Mouse (Mus musculus) hindbrain, postnatal 0 days (tissue): ENCODE results near the gene Fam114a2. TPM values are rescaled to one million over a fixed set of nuclear protein-coding genes. Genes with fewer than 3 reads are reported as not detected.
A peak's percentile ranks its signal among the peaks of the same experiment; 100 is the strongest.

Experiments used
- ATAC-seq: fragments of 200-750 bp; cut with Nextera tagmentation; 2 replicates; pipeline ENCODE4 v1.8.0; 2017; ENCODE audit warnings: mild to moderate bottlenecking, moderate TSS enrichment, moderate library complexity
- DNase-seq: peaks from one replicate; pipeline ENCODE4 v3.0.0-alpha.2; 2015; ENCODE audit warnings: low spot score
- H3K27ac ChIP-seq: fragments of 300-500 bp; sonication (generic); 2 replicates; pipeline ENCODE4 v1.5.1; 2014; ENCODE audit warnings: mild to moderate bottlenecking
- H3K27me3 ChIP-seq: fragments of 300-500 bp; sonication (generic); 2 replicates; pipeline ENCODE4 v1.6.1; 2014; ENCODE audit warnings: low read length, mixed read lengths; ENCODE audit not compliant: insufficient read depth
- H3K36me3 ChIP-seq: fragments of 300-500 bp; sonication (generic); 2 replicates; pipeline ENCODE4 v1.6.1; 2014; ENCODE audit warnings: low read length, mixed read lengths; ENCODE audit not compliant: insufficient read depth
- H3K4me1 ChIP-seq: fragments of 300-500 bp; sonication (generic); 2 replicates; pipeline ENCODE4 v1.6.1; 2014; ENCODE audit warnings: antibody characterized with exemption, low read length, mixed read lengths; ENCODE audit not compliant: insufficient read depth
- H3K4me2 ChIP-seq: fragments of 300-500 bp; sonication (generic); 2 replicates; pipeline ENCODE4 v1.6.1; 2014; ENCODE audit warnings: low read depth, mild to moderate bottlenecking, low read length, moderate library complexity, mixed read lengths
- H3K4me3 ChIP-seq: fragments of 300-500 bp; sonication (generic); 2 replicates; pipeline ENCODE4 v1.5.1; 2014; ENCODE audit warnings: low read length
- H3K9ac ChIP-seq: fragments of 300-500 bp; sonication (generic); replicated peaks from 2 replicates; pipeline ENCODE4 v1.6.1; 2014; ENCODE audit warnings: mild to moderate bottlenecking, low read length, moderate library complexity, mixed read lengths
- H3K9me3 ChIP-seq: fragments of 300-500 bp; sonication (generic); 2 replicates; pipeline ENCODE4 v1.6.1; 2016; ENCODE audit warnings: low read length, mixed read lengths
- CTCF ChIP-seq: IDR thresholded peaks from 2 replicates; pipeline ENCODE4 v1.5.1; 2016; ENCODE audit warnings: antibody characterized with exemption, control low read depth, low read depth
- WGBS: fragments of 180-500 bp; shearing (Covaris S2); extraction: QIAGEN DNeasy Blood & Tissue Kit; methylation state at CpG from one replicate; pipeline ENCODE4 v1.1.7; 2014; 5-methylcytosine and 5-hydroxymethylcytosine counted together
- polyA plus RNA-seq: library from polyadenylated mRNA; unstranded; fragments of >200 nt; fragmentation: Nextera tagmentation; extraction: Ambion mirVana; gene quantifications from 2 replicates; pipeline ENCODE4 v1.2.1, GENCODE M21; 2015
- total RNA-seq: library from RNA; depleted of rRNA; stranded (reverse); fragments of >200 nt; gene quantifications from 2 replicates; pipeline ENCODE4 v1.2.3, GENCODE M21; 2014

The Fam114a2 gene
- total and polyA plus RNA-seq, 2 experiments from 2014 or later: 28.9 to 51.2 TPM

- H3K9ac ChIP-seq: no peak overlapping the region
- no peak overlapping the region for H3K4me2 ChIP-seq
- DNase-seq (no peak), ATAC-seq (no peak)
- H3K4me1 ChIP-seq: peaks cover 9% of the 10 kb centered on the region; the same call in 1 of the 2 replicates
- WGBS: 98% methylated on average over 2 of the region's 2 CpGs
- peak; percentile 55 for TF ChIP-seq CTCF
- H3K9me3 ChIP-seq: no peaks in the 10 kb centered on the region
- H3K27me3 ChIP-seq: no peaks in the 10 kb centered on the region
- no peaks in the 10 kb centered on the region for H3K36me3 ChIP-seq
- H3K27ac ChIP-seq: no peak overlapping the region
- H3K4me3 ChIP-seq: no peak overlapping the region
Measured at GRCm38 (mm10) chr11:57550230-57550629, 31.8 kb upstream of the Fam114a2 start.

- ATAC-seq (peak; percentile 72), DNase-seq (peak; percentile 90)
- Histone ChIP-seq H3K27ac (no peak overlapping the region), H3K36me3 (no peaks in the 10 kb centered on the region), H3K9me3 (no peaks in the 10 kb centered on the region), H3K4me2 (peak overlapping the region; percentile 31), H3K27me3 (no peaks in the 10 kb centered on the region), H3K9ac (no peak overlapping the region), H3K4me1 (peaks cover 9% of the 10 kb centered on the region; the same call in 1 of the 2 replicates), H3K4me3 (no peak overlapping the region)
- peak; percentile 99 for TF ChIP-seq CTCF
- WGBS: 16% methylated on average over 18 of the region's 18 CpGs
Measured at GRCm38 (mm10) chr11:57548618-57549550, 30.5 kb upstream of the Fam114a2 start.

- H3K36me3 ChIP-seq: no peaks in the 10 kb centered on the region
- no peaks in the 10 kb centered on the region for H3K9me3 ChIP-seq
- no peak overlapping the region for H3K4me2 ChIP-seq
- DNase-seq: no peak
- H3K4me3 ChIP-seq: no peak overlapping the region
- 72% methylated on average over 2 of the region's 2 CpGs for WGBS
- no peaks in the 10 kb centered on the region for H3K27me3 ChIP-seq
- no peak overlapping the region for H3K9ac ChIP-seq
- H3K4me1 ChIP-seq: no peaks in the 10 kb centered on the region
- TF ChIP-seq CTCF: no peak
- no peak for ATAC-seq
- H3K27ac ChIP-seq: no peak overlapping the region
Measured at GRCm38 (mm10) chr11:57540681-57541080, 22.3 kb upstream of the Fam114a2 start.

- Histone ChIP-seq H3K9me3 (no peaks in the 10 kb centered on the region), H3K36me3 (no peaks in the 10 kb centered on the region), H3K27ac (no peak overlapping the region), H3K4me2 (no peak overlapping the region), H3K9ac (no peak overlapping the region), H3K4me1 (no peaks in the 10 kb centered on the region), H3K27me3 (no peaks in the 10 kb centered on the region), H3K4me3 (no peak overlapping the region)
- DNase-seq (no peak), ATAC-seq (no peak)
- WGBS: 69% methylated on average over 5 of the region's 5 CpGs
- no peak; the same call in 1 of the 2 replicates for TF ChIP-seq CTCF
Measured at GRCm38 (mm10) chr11:57539841-57540418, 21.5 kb upstream of the Fam114a2 start.

GRCm38 (mm10) chr11:57535912-57536311, 17.5 kb upstream of the Fam114a2 start:
- no peaks in the 10 kb centered on the region for H3K27me3 ChIP-seq
- no peak for DNase-seq
- H3K4me3 ChIP-seq: no peak overlapping the region
- peaks cover 10% of the 10 kb centered on the region; the same call in 1 of the 2 replicates for H3K4me1 ChIP-seq
- no peaks in the 10 kb centered on the region for H3K9me3 ChIP-seq
- H3K4me2 ChIP-seq: no peak overlapping the region
- H3K9ac ChIP-seq: no peak overlapping the region
- no peak overlapping the region for H3K27ac ChIP-seq
- no peaks in the 10 kb centered on the region for H3K36me3 ChIP-seq
- ATAC-seq: no peak
- 79% methylated on average over 5 of the region's 5 CpGs for WGBS
- no peak for TF ChIP-seq CTCF

- H3K27me3 ChIP-seq: no peaks in the 10 kb centered on the region
- no peak for DNase-seq
- peaks cover 11% of the 10 kb centered on the region; the same call in 1 of the 2 replicates for H3K4me1 ChIP-seq
- no peak overlapping the region for H3K27ac ChIP-seq
- peaks cover 11% of the 10 kb centered on the region; the same call in 1 of the 2 replicates for H3K36me3 ChIP-seq
- H3K9ac ChIP-seq: no peak overlapping the region
- H3K9me3 ChIP-seq: no peaks in the 10 kb centered on the region
- ATAC-seq: no peak
- WGBS: 79% methylated on average over 4 of the region's 4 CpGs
- H3K4me2 ChIP-seq: no peak overlapping the region
- no peak for TF ChIP-seq CTCF
- no peak overlapping the region for H3K4me3 ChIP-seq
Measured at GRCm38 (mm10) chr11:57532306-57532705, 13.9 kb upstream of the Fam114a2 start.
